Mouse (Mus musculus) limb, embryonic 14.5 days (tissue): ENCODE measurements around the gene Ccdc32. TPM values are rescaled to one million over a fixed set of nuclear protein-coding genes. Genes with fewer than 3 reads are reported as not detected.

ENCODE experiments used
- ATAC-seq: fragments of 200-750 bp; cut with Nextera tagmentation; 2 replicates; pipeline ENCODE4 v1.8.0; 2017; ENCODE audit warnings: low read depth, moderate number of reproducible peaks, moderate TSS enrichment; ENCODE audit not compliant: low FRiP score
- DNase-seq: peaks from one replicate; pipeline ENCODE4 v3.0.0-alpha.2; 2015; ENCODE audit warnings: low spot score
- H3K27ac ChIP-seq: fragments of 300-500 bp; sonication (generic); replicated peaks from 2 replicates; pipeline ENCODE4 v1.5.1; 2014; ENCODE audit warnings: low read depth, mild to moderate bottlenecking, low read length, moderate library complexity, mixed read lengths
- H3K27me3 ChIP-seq: fragments of 300-500 bp; sonication (generic); 2 replicates; pipeline ENCODE4 v1.6.1; 2014; ENCODE audit warnings: low read length, mixed read lengths; ENCODE audit not compliant: control insufficient read depth, insufficient read depth
- H3K36me3 ChIP-seq: fragments of 300-500 bp; sonication (generic); 2 replicates; pipeline ENCODE4 v1.6.1; 2014; ENCODE audit warnings: mild to moderate bottlenecking, low read length, moderate library complexity, mixed read lengths; ENCODE audit not compliant: control insufficient read depth, insufficient read depth
- H3K4me1 ChIP-seq: fragments of 300-500 bp; sonication (generic); 2 replicates; pipeline ENCODE4 v1.6.1; 2014; ENCODE audit warnings: antibody characterized with exemption, low read length, mixed read lengths; ENCODE audit not compliant: control insufficient read depth, insufficient read depth
- H3K4me2 ChIP-seq: fragments of 300-500 bp; sonication (generic); replicated peaks from 2 replicates; pipeline ENCODE4 v1.6.1; 2014; ENCODE audit warnings: low read depth, mild to moderate bottlenecking, low read length, moderate library complexity; ENCODE audit not compliant: severe bottlenecking
- H3K4me3 ChIP-seq: fragments of 300-500 bp; sonication (generic); replicated peaks from 2 replicates; pipeline ENCODE4 v1.5.1; 2014; ENCODE audit warnings: low read length
- H3K9ac ChIP-seq: fragments of 300-500 bp; sonication (generic); 2 replicates; pipeline ENCODE4 v1.6.1; 2014; ENCODE audit warnings: mild to moderate bottlenecking, low read depth, low read length, moderate library complexity; ENCODE audit not compliant: severe bottlenecking
- H3K9me3 ChIP-seq: fragments of 300-500 bp; sonication (generic); 2 replicates; pipeline ENCODE4 v1.6.1; 2016; ENCODE audit warnings: low read length; ENCODE audit not compliant: control insufficient read depth
- POLR2A ChIP-seq: fragments of 200-500 bp; IDR thresholded peaks from 2 replicates; pipeline ENCODE4 v1.8.0; 2012; ENCODE audit warnings: inconsistent platforms, mild to moderate bottlenecking, moderate library complexity, borderline replicate concordance; ENCODE audit not compliant: insufficient read depth, insufficient read length; ENCODE audit errors: extremely low read depth
- WGBS: fragments of 180-500 bp; shearing (Covaris S2); extraction: QIAGEN DNeasy Blood & Tissue Kit; methylation state at CpG from one replicate; pipeline ENCODE4 v1.1.7; 2014; 5-methylcytosine and 5-hydroxymethylcytosine counted together
- polyA plus RNA-seq, 2 experiments: library from polyadenylated mRNA; depleted of rRNA in 1 of 2; stranded (reverse) in 1 of 2; unstranded in 1 of 2; fragments of >200 nt; fragmentation: Nextera tagmentation in 1 of 2; extraction: Ambion mirVana in 1 of 2; gene quantifications; 2 replicates each; pipeline versions ENCODE4 v1.2.1 to v1.2.3; 2012 to 2014

The Ccdc32 gene
- polyA plus RNA-seq, 2 experiments: 14.6 to 21.5 TPM

GRCm38 (mm10) chr2:118980841-118981240 is 48.4 kb downstream of the Ccdc32 start:
- 69% methylated on average over 6 of the region's 6 CpGs for WGBS
- 0 out of 2 replicates have a peak, but pooled peaks cover 2% of the 10 kb centered on the region for H3K4me1 ChIP-seq
- H3K4me3 ChIP-seq: no peak overlapping the region
- DNase-seq (no peak), ATAC-seq (no peak)
- H3K4me2 ChIP-seq: no peak overlapping the region
- no peak overlapping the region for H3K27ac ChIP-seq
- no peak overlapping the region for H3K9ac ChIP-seq
- peaks cover 10% of the 10 kb centered on the region for H3K27me3 ChIP-seq
- H3K9me3 ChIP-seq: no peaks in the 10 kb centered on the region
- no peak for TF ChIP-seq POLR2A
- no peaks in the 10 kb centered on the region for H3K36me3 ChIP-seq

GRCm38 (mm10) chr2:118978064-118978463 is 51.1 kb downstream of the Ccdc32 start:
- Histone ChIP-seq H3K9me3 (no peaks in the 10 kb centered on the region), H3K4me3 (no peak overlapping the region), H3K9ac (no peak overlapping the region), H3K27ac (no peak overlapping the region), H3K36me3 (no peaks in the 10 kb centered on the region), H3K27me3 (peaks cover 34% of the 10 kb centered on the region), H3K4me2 (no peak overlapping the region), H3K4me1 (0 out of 2 replicates have a peak, but pooled peaks cover 7% of the 10 kb centered on the region)
- no peak for TF ChIP-seq POLR2A
- ATAC-seq: no peak
- 21% methylated on average over 6 of the region's 6 CpGs for WGBS
- no peak for DNase-seq

GRCm38 (mm10) chr2:118976941-118977340 is 52.3 kb downstream of the Ccdc32 start:
- H3K9ac ChIP-seq: 0 out of 2 replicates have a peak overlapping the region, but pooled peaks have one; percentile 72

GRCm38 (mm10) chr2:118976282-118976929 is 52.8 kb downstream of the Ccdc32 start:
- ATAC-seq (peak; percentile 82), DNase-seq (peak; percentile 74)
- Histone ChIP-seq H3K9ac (peak overlapping the region; percentile 72), H3K4me3 (peak overlapping the region; percentile 60), H3K27me3 (peaks cover 34% of the 10 kb centered on the region), H3K36me3 (no peaks in the 10 kb centered on the region), H3K4me1 (0 out of 2 replicates have a peak, but pooled peaks cover 7% of the 10 kb centered on the region), H3K4me2 (peak overlapping the region; percentile 88), H3K27ac (0 out of 2 replicates have a peak overlapping the region, but pooled peaks have one; percentile 13), H3K9me3 (no peaks in the 10 kb centered on the region)
- WGBS: 2% methylated on average over 57 of the region's 57 CpGs
- TF ChIP-seq POLR2A: no peak

More at GRCm38 (mm10) chr2:118976941-118977340, 52.3 kb downstream of the Ccdc32 start:
- Histone ChIP-seq H3K4me1 (0 out of 2 replicates have a peak, but pooled peaks cover 7% of the 10 kb centered on the region), H3K9me3 (no peaks in the 10 kb centered on the region), H3K4me2 (peak overlapping the region; percentile 88), H3K27me3 (peaks cover 34% of the 10 kb centered on the region), H3K27ac (no peak overlapping the region), H3K36me3 (no peaks in the 10 kb centered on the region), H3K4me3 (peak overlapping the region; percentile 60)
- DNase-seq (no peak), ATAC-seq (no peak)
- TF ChIP-seq POLR2A: no peak
- WGBS: 19% methylated on average over 5 of the region's 5 CpGs

GRCm38 (mm10) chr2:118975855-118976254 is 53.3 kb downstream of the Ccdc32 start:
- WGBS: 1% methylated on average over 15 of the region's 15 CpGs
- ATAC-seq (no peak), DNase-seq (peak; percentile 9)
- Histone ChIP-seq H3K36me3 (no peaks in the 10 kb centered on the region), H3K27ac (no peak overlapping the region), H3K4me1 (0 out of 2 replicates have a peak, but pooled peaks cover 7% of the 10 kb centered on the region), H3K4me2 (peak overlapping the region; percentile 88), H3K4me3 (peak overlapping the region; percentile 60), H3K9ac (peak overlapping the region; percentile 72), H3K27me3 (peaks cover 34% of the 10 kb centered on the region), H3K9me3 (no peaks in the 10 kb centered on the region)
- TF ChIP-seq POLR2A: no peak
